Comparison of ENCODE assay signal across 21 mouse cellular contexts in the genomic region with DNA sequence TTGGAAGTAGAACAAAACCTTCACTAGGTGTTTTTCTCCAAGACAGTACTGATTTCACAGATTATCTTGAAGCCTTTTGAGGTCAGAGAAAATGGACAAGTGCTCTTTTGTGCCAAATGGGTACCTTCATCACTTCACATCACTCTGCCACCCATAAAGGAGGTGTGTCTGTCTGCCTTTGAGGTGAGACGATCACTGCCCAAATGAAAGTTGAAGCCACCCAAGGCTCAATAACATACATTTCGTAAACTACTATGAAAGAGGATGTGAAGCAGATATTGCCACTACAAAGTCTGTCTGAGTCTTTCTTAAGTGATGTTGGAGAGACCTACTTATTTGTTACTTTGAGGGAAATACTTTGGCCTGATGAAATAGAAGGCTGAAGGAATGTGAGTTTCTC. TPM values are rescaled to one million over a fixed set of nuclear protein-coding genes. Genes with fewer than 3 reads are reported as not detected.
"Had no signal": no experiment of that assay in that cellular context is flagged by ENCODE, and none has a peak within 500 bp of the region (broad histone marks: within the 10 kb centered on the region; RNA-seq: fewer than 3 reads in every experiment).

No protein-coding gene starts in this region.

- H3K4me2 ChIP-seq: neural tube, embryonic 13.5 days; neural tube, embryonic 15.5 days; stomach, embryonic 15.5 days had no signal

- H3K9me3 ChIP-seq: neural tube, embryonic 13.5 days; neural tube, embryonic 15.5 days; stomach, embryonic 15.5 days had no signal

- H3K36me3 ChIP-seq: neural tube, embryonic 13.5 days; neural tube, embryonic 15.5 days; stomach, embryonic 15.5 days had no signal

- H3K27me3 ChIP-seq: neural tube, embryonic 13.5 days; neural tube, embryonic 15.5 days; stomach, embryonic 15.5 days had no signal

- H3K27ac ChIP-seq: neural tube, embryonic 13.5 days; neural tube, embryonic 15.5 days; stomach, embryonic 15.5 days; stomach, postnatal 0 days had no signal

- H3K9ac ChIP-seq: neural tube, embryonic 13.5 days; neural tube, embryonic 15.5 days; stomach, embryonic 15.5 days had no signal

- H3K4me3 ChIP-seq: neural tube, embryonic 13.5 days; neural tube, embryonic 15.5 days; stomach, embryonic 15.5 days had no signal

- H3K4me1 ChIP-seq: neural tube, embryonic 13.5 days; neural tube, embryonic 15.5 days; stomach, embryonic 15.5 days had no signal

- DNase-seq: retina, postnatal 1 day; right cerebral cortex, adult 18-20 months; right cerebral cortex, postnatal 14 days; right cerebral cortex, postnatal 25 days; right cerebral cortex, postnatal 4 days; spleen, adult 18-20 months; thymus, adult 18-20 months; thymus, adult 2 months; thymus, postnatal 14 days; thymus, postnatal 25 days; thymus, postnatal 36 days; thymus, postnatal 4 days had no signal

RNA-seq across cellular contexts. Expression of a gene that starts 4.6 kb away (rescaled TPM):
- polyA plus RNA-seq: small intestine, adult 2 months; stomach, embryonic 14.5 days; stomach, embryonic 15.5 days; stomach, embryonic 16.5 days; stomach, postnatal 0 days; thymus, postnatal 0 days; urinary bladder, adult 2 months had no signal
